Mouse (Mus musculus) small intestine, adult 2 months (tissue): ENCODE data around the gene Nfs1.
"Not testable (repeated sequence)": the region's sequence is repeated elsewhere in the genome, so short reads cannot be mapped to it uniquely, and the experiment has no call there.

Experiments used
- CTCF ChIP-seq: fragments of 200-500 bp; IDR thresholded peaks from 2 replicates; pipeline ENCODE4 v1.5.1; 2012; ENCODE audit warnings: low read depth, mild to moderate bottlenecking, control low read depth, inconsistent platforms, low read length, moderate library complexity, mixed read lengths; ENCODE audit not compliant: insufficient replicate concordance, insufficient read length; ENCODE audit errors: extremely low read depth
- POLR2A ChIP-seq: fragments of 200-500 bp; IDR thresholded peaks from 2 replicates; pipeline ENCODE4 v1.6.1; 2012; ENCODE audit warnings: low read depth, mild to moderate bottlenecking, control low read depth, inconsistent platforms, low read length, moderate library complexity

DNA sequence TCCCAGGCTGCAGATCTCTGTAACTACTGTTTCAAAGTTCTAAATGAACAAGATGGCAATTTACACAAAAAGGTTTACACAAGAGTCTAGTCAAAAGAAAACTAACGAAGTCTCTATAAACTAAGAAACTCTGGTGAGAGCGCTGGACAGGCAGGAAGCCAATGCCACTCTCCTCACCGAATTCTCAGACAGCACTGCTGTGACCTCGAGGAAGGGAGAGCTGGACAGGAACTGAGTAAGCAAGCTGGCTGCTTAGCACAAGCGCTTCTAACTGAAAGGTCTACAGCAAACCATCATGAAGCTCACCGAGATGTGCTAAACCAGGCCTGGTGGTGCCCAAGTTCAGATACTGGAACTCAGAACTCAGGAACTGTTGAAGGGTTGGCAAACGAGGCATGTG is 45.3 kb upstream of the Nfs1 start:
- not testable (repeated sequence) for TF ChIP-seq POLR2A, CTCF
